Mouse (Mus musculus) heart, postnatal 36 days (tissue): ENCODE results near the gene Slc25a36. TPM values are rescaled to one million over a fixed set of nuclear protein-coding genes. Genes with fewer than 3 reads are reported as not detected.

Experiments used
- DNase-seq, 2 experiments: peaks; one replicate each; pipeline ENCODE4 v3.0.0; 2021 to 2022
- intact Hi-C: fragments of 180-260 bp; cut with DNase I; formaldehyde crosslinking; loops from one replicate; pipeline ENCODE4 v1.15.1; 2025
- total RNA-seq, 2 experiments: library from RNA; stranded (reverse); gene quantifications; 2 replicates each; pipeline ENCODE4 v1.2.3; 2021

The Slc25a36 gene
- total RNA-seq, result 10 to 100 TPM; 37.3 to 43.3 TPM

- intact Hi-C loops, result loop anchor here (10.0 kb wide), 1 partner anchor 916 kb away; the partner anchor contains the start of gene Tfdp2
- peak; percentile 96 to 97 for DNase-seq
Observed at GRCm38 (mm10) chr9:97110571-97111390, at the start of gene Slc25a36. TSS of gene Slc25a36 (minus strand) at chr9:97111157.

- no peak for DNase-seq
- intact Hi-C loops, result no loop called here
Observed at GRCm38 (mm10) chr9:97158412-97158811, 47.5 kb upstream of the Slc25a36 start.

DNA sequence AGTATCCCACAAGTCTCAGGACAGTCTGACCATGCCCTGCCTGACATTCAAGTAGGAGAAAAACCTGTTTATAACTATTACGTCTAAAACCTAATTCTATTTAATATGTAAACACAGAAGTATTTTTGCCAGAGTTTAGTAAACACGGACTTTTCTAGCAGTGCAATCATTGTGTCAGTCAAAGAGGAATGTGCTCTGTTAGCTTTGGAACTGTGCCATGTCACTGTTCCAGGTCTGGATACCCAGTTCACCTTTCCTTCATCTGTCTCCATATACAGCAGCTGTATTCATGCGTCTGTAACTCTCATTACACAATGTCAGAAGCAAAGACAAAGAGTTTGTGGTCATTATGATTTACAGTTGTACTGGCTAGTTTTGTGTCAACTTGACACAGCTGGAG lies 45.0 kb upstream of the Slc25a36 start:
- no peak for DNase-seq
- intact Hi-C loops, result no loop called here

- intact Hi-C loops, result no loop called here
- DNase-seq, result no peak
Observed at GRCm38 (mm10) chr9:97154956-97155355, 44.0 kb upstream of the Slc25a36 start.

DNA sequence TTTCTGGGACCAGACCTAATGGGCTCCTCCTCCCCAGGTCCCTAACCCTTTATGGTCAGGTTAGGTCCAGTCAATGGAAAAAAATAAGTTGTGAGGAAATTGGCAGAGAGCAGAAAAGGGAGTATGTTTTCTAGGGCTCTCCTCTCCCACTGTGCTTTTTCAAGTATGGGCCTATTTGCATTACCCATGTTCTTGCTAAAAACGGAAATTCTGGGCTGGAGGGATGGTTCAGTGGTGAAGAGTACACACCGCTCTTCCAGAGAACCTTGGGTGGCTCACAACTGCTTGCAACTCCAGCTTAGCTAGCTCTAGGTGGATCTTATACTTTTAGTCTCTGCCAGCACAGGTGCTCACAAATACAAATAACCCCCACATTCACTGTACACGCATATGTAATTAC lies 42.0 kb upstream of the Slc25a36 start:
- DNase-seq, result no peak
- intact Hi-C loops, result no loop called here

- intact Hi-C loops, result no loop called here
- no peak for DNase-seq
Observed at GRCm38 (mm10) chr9:97147270-97147669, 36.3 kb upstream of the Slc25a36 start.

DNA sequence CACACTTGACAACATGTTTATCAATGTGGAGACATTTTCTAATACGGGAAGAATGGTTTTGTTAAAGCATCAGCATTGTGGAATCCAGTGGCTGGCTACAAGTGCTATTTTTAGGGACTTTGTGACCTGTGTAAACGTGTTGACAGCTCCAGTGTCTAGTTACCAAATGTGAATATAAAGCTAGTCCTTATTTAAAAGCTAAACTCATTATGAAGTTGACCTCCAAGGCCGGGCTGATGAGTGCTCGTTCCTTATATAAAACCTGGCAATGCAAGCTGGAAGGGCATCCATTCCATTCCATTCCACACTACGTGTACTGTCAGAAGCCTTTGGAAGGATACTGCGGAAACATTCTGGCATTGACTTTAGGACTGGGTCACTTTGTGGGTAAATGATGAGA lies 34.4 kb upstream of the Slc25a36 start:
- no peak for DNase-seq
- intact Hi-C loops, result no loop called here

GRCm38 (mm10) chr9:97143416-97143815 lies 32.5 kb upstream of the Slc25a36 start:
- intact Hi-C loops, result no loop called here
- DNase-seq, result no peak

GRCm38 (mm10) chr9:97142558-97142957 lies 31.6 kb upstream of the Slc25a36 start:
- intact Hi-C loops, result no loop called here
- DNase-seq, result no peak

- no peak for DNase-seq
- intact Hi-C loops, result no loop called here
Observed at GRCm38 (mm10) chr9:97141723-97142122, 30.8 kb upstream of the Slc25a36 start.

DNA sequence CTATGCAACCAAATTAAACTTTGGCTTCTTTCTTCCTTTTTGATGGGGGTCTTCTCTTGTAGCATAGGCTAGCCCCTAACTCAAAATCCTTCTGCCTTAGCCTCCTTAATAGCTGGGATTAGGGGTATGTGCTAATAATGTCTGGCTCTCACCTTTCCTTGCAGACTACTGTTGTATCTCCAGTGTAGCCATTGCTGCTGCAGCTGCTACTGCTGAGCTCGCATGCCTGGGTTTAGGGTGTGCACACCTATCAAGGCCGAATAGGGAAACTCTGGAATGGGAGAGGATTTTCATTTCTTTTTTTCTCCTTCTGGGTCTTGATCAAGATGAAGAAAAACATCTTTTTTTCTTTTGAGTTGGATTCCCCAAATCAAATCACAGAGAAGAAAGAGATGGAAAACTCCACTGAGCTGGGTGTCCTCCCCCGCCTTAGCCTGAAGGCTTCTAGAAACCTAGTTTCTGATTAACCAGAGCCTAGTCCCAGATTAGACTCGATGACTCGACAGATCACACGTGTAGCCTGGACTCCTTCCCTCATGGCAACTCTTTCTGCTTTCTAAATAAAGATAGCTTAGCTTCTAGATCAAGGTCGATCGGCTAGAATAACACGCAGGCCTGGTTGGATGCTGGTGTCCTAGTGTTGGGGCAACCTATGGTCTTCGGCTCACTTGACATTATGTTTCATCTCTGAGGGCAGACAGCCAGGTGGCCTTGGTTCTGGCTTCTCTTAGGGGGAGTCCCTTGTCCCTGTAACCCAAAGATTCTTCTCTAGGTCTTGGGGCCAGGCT lies 29.4 kb upstream of the Slc25a36 start:
- intact Hi-C loops, result no loop called here
- DNase-seq, result peak in 1 of 2 experiments; percentile 46

- DNase-seq, result no peak
- intact Hi-C loops, result no loop called here
Observed at GRCm38 (mm10) chr9:97137678-97138077, 26.7 kb upstream of the Slc25a36 start.

DNA sequence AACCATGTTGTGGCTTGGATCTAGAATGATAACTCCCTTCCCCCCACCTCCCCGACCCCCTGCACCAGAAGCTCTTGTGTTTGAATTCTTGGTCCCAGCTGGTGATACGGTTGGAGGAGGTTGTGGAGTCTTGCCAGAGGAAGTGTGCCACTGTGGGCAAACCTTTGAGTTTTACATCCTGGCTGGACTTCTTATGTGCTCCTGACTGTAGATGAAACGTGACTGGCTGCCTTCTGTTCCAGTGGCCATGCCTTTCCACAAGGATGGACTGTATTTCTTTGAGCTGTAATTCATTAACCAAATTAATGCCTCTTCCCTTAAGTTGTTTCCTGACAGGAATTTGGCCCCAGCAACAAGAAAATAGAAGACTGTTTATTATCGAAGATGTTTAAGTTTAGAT lies 26.2 kb upstream of the Slc25a36 start:
- intact Hi-C loops, result no loop called here
- DNase-seq, result no peak

DNA sequence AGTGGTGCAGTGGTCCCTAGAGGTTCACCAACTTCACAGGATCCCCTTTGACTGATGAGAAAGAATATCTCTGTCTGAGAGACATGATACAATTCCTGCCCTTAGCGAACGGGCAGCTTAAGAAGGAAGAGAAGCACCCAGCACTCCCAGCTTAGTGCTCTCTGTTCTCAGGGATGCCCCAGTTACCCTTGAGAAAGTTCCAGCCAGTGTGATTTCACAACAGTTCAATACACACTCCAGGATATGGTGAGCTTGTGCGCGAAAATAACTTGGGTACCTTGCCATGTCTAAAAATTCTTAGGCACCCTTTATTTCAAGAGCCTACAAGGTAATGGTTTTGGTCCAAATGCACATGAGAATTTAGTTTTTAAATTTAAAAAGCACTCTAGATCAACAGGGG lies 24.9 kb upstream of the Slc25a36 start:
- intact Hi-C loops, result no loop called here
- DNase-seq, result no peak

DNA sequence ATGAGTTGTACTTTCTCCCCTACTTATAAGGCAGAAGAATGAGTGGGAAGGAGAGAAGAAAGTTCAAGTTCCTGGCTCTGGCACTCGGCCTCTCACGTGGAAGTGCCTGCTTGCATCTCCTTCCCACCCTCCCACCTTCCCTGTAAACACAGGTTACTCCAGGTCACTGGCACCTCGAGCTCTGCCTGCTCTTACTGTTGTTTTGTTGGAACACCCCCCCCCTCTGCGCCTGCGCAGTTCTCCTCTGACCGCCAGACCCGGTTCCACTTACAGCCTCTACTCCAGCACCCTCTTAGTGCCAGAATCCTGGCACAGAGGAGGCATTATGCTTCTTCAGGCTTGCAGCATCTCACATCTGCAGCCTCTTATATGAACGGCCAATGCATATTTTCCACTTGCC lies 22.2 kb upstream of the Slc25a36 start:
- intact Hi-C loops, result no loop called here
- no peak for DNase-seq

DNA sequence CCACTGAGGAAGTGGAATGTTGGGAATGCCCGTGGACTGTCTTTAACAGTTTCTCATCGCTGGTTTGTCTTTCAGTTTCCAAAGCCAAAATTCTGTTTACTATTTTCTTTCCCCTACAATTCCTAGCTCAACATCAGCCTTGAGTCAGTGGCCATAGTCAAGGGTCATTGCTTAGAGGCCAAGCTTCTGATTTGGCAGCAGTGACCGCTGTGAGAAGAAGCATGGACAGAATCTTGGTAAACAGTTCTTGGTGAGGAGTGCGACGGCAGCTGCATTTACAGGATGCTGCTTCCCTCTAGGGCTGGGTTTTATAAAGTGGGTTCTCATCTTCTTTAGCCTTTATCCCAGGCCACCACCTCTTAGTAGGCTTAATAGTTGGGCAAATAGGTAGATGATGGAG lies 19.0 kb upstream of the Slc25a36 start:
- intact Hi-C loops, result no loop called here
- no peak for DNase-seq

GRCm38 (mm10) chr9:97123934-97124692 lies 13.2 kb upstream of the Slc25a36 start:
- no peak for DNase-seq

DNA sequence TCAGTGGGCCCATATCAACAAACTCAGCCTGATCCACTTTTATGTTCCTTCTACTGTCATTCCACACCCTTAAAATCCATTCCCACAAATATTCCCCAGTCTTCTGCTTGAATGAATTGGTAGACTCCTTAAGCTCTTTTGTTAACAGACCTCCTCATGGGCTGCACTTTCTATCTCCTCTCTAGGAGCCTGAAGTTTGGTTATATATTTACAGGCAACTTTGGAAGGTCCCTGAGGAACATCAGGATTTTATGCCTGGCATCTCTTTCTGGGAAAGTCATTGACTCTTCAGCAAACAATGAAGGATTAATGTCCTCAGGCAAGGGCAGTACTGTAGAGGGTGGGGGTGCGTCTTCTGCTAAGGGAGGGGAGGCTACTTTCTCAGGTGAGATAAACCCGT lies 10.5 kb upstream of the Slc25a36 start:
- no peak for DNase-seq
- intact Hi-C loops, result no loop called here

More at GRCm38 (mm10) chr9:97123934-97124692, 13.2 kb upstream of the Slc25a36 start:
- intact Hi-C loops, result no loop called here

DNA sequence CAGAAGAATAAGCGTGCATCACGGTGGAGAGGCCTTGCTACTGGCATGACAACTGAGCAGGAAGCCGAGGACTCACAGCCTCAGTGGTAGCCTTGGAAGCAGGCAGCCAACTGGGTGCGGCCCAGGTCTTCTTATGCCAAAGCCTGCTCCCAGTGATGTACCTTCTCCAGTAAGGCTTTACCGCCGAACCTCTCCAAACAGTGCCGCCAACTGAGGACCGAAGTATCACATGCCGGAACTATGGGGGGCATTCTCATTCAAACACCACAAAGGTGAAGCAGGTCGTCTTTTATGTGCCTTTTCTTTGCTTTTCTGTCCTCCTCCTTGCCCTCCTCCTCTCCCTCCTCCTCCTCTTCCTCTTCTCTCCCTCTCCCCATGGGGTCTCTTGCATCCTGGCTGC lies 3.3 kb upstream of the Slc25a36 start:
- DNase-seq, result no peak
- intact Hi-C loops, result loop anchor here (10.0 kb wide), 1 partner anchor 919 kb away; the partner anchor contains the start of gene Tfdp2

DNA sequence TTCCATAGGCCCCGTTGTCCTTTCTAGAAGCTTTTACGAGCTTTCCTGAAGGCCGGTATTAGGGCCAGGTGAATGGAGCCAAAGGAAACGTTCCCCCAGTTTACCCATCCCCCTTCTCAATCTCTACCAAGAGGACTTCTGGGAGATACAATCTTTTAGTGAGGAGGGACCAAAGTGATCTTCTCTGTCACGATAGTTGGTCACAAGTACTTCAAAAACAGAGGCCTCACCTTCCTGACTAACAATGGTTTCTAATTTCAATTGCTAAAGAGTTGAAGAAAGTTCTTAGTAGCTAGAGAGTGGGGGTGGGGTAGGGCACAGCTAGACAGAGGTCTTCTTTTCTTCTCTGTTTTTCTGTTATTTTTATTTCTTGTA lies 2.6 kb upstream of the Slc25a36 start:
- intact Hi-C loops, result loop anchor here (10.0 kb wide), 1 partner anchor 919 kb away; the partner anchor contains the start of gene Tfdp2
- no peak for DNase-seq
